Mouse (Mus musculus) monocyte, adult 5-6 weeks (primary cell): ENCODE data around the gene Lamb2. TPM values are rescaled to one million over a fixed set of nuclear protein-coding genes. Genes with fewer than 3 reads are reported as not detected.

Experiments
- ATAC-seq: fragments of 153-309, 156-312 bp; replicated peaks from 2 replicates; pipeline ENCODE4 v1.8.0; 2017; ENCODE audit warnings: mild to moderate bottlenecking; ENCODE audit not compliant: low TSS enrichment, insufficient number of reproducible peaks, severe bottlenecking, poor library complexity, low FRiP score
- total RNA-seq: library from RNA; stranded (forward); fragments of 200-1000, 200-491, 200-594 nt; gene quantifications from 3 replicates; pipeline ENCODE4 v1.2.3, GENCODE M21; 2017

Lamb2 gene
- total RNA-seq, 1 experiment from 2014 or later: not detected

GRCm38 (mm10) chr9:108489215-108489614, 9.7 kb downstream of the Lamb2 start:
- ATAC-seq: no peak

GRCm38 (mm10) chr9:108489702-108490558, 10.4 kb downstream of the Lamb2 start:
- no peak; the same call in 1 of the 2 replicates for ATAC-seq

DNA sequence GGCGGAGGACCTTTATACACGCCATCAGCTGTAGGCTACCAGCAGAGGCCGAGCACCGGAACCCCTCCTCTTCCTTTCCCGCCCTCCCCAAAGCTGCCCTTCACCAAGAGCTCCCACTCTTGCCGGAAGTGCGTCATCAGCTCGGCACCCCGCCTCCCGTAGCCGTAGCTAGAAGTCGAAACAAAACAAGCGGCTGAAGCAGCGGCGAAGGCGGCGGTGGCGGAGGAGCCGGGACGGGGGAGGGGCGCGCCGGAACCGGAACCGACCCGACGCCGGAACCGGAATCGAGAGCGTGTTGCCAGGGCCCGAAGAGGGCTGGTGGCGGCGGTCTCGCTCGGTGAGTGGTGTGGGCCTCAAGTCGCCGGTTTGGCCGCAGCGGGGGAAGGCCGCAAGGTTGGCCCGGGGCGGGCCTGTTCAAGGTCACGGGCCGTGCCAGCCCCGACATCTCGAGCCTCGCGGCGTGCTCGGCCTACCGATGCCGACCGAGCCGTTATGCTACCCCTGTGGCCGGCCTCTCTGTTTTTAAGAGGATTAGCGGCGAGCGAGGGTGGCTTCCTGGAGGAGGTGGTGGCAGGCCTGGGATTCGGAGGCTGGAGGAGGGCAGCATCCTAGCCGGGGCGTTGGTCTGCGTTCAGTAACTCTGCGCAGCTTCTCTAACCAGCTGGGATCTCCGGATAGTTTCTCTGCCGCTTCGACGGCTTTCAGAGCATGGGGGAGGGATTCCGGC, 11.2 kb downstream of the Lamb2 start, which contains the start of gene Usp19:
Usp19 (plus strand) TSS at position 44 of the 727 bp plus-strand sequence.
- peak; percentile 84 for ATAC-seq

GRCm38 (mm10) chr9:108491286-108491580, 11.7 kb downstream of the Lamb2 start:
- ATAC-seq: no peak

DNA sequence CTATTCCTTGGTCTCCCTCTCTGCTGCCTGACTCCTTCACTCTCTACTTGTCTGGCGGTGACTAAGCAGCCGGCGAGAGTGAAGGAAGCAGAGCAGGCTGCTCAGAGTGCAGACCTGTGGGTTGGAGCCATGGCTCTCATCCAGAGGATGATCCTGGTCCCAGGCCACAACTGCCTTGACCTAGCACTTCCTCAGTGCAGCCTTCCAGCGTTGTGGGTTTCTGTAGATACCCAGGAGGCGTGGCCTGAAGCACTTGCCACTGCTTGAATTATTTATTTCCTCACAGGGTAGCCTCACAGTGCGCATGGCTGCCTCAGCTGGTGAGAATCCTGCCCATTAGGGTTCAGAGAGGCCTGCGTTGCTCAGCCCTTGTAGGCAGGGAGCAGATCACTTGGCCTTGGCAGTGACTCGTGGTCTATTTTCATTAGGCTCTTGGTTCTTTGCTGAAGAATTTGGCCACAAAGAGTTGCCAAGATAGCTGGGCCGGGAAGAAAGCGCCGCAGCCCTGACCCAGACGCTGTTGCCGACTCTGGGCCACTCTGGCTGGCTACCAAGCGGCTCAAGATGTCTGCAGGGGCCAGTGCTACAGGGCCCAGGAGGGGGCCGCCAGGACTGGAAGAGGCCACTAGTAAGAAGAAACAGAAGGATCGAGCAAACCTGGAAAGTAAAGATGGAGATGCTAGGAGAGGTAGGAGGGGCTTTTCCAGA, 12.7 kb downstream of the Lamb2 start:
- ATAC-seq: no peak

GRCm38 (mm10) chr9:108493246-108493645, 13.7 kb downstream of the Lamb2 start:
- no peak for ATAC-seq

DNA sequence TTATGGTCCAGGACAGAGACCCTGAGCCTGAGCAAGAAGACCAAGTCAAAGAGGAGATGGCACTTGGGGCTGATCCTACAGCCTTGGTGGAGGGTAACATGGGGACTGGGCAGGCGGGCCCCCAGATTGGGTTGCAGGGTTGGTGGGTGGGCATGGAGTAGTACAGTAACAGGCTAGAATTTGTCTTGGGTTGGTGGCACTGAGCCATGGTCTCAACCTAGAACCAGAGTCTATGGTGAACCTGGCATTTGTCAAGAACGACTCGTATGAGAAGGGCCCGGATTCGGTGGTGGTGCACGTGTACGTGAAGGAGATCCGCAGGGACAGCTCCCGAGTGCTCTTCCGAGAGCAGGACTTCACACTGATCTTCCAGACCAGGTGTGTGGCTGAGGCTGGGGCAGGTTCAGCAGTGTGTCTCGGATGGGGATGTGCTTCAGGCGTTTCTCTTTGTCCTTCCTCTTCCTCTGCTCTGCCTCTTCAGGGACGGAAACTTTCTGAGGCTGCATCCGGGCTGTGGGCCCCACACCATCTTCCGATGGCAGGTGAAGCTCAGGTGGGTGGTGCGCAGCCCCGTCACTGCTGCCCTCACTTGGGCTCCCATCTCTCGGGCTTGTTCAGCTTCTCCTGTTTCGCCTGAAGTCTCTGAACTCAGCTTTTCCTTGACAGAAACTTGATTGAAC, 14.8 kb downstream of the Lamb2 start:
- no peak for ATAC-seq

- ATAC-seq: no peak
Observed at GRCm38 (mm10) chr9:108494905-108495304, 15.4 kb downstream of the Lamb2 start.

DNA sequence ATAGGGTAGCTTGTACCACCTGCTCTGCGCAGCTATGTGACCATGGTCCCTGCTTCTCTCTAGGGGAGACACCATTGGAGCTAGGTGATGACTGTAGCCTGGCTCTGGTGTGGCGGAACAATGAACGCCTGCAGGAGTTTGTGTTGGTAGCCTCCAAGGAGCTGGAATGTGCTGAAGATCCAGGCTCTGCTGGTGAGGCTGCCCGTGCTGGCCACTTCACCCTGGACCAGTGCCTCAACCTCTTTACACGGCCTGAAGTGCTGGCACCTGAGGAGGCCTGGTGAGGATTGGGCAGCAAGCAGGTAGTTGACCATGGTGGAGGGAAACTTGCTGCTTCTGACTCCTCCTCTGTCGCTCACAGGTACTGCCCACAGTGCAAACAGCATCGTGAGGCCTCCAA, 19.7 kb downstream of the Lamb2 start:
- no peak for ATAC-seq

- no peak for ATAC-seq
Observed at GRCm38 (mm10) chr9:108499943-108500342, 20.4 kb downstream of the Lamb2 start.

DNA sequence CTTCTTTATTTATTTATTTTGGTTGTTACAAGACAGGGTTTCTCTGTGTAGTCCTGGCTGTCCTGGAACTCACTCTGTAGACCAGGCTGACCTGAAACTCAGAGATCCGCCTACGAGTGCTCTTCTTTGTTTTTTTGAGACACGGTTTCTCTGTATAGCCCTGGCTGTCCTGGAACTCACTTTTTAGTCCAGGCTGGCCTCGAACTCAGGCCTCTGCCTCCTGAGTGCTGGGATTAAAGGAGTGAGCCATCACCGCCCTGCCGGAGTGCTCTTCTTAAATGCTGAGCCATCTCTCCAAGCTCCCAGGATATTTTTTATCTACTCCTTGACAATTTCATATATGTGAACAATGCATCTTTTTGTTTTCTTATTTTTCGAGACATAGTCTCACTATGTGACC, 27.4 kb downstream of the Lamb2 start:
- no peak for ATAC-seq

DNA sequence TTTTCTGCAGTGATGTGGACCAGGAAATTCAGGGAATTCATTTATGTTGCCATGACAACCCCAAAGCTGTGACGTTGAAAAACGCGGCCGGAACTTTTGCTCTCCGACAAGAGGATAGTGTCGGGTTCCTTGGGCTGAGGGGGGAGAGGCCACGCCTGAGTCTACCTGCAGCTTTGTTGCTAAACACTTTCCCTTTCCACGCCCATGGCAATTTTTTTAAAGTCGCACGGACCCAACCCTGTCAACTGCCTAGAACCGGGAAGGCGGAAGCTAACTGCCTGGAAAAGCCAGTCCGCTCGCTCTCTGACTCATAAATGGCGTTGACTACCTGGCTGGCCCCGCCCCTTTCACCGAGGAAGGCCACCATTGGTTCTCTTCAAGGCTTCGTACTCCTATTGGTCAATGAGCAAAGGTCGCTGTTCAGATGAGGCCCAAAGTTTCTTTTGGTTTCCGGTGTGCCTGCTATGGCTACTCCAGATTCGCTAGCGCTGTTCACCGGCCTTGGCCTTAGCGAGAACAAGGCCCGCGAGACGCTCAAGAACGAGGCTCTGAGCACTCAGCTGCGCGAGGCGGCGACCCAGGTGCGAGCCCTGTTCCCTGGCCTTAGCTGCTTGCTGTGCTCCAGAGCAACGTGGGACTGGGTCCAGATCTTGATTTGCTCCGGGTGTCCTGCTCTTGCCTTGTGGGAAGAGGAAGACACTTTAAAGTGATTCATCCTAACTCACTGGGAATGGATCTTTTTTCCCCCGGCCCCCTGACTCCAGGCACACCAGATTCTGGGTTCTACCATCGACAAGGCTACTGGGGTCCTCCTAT, 28.3 kb downstream of the Lamb2 start, which contains the start of gene Qars:
Qars (plus strand) TSS at position 88 of the 816 bp plus-strand sequence.
- ATAC-seq: peak; percentile 98

DNA sequence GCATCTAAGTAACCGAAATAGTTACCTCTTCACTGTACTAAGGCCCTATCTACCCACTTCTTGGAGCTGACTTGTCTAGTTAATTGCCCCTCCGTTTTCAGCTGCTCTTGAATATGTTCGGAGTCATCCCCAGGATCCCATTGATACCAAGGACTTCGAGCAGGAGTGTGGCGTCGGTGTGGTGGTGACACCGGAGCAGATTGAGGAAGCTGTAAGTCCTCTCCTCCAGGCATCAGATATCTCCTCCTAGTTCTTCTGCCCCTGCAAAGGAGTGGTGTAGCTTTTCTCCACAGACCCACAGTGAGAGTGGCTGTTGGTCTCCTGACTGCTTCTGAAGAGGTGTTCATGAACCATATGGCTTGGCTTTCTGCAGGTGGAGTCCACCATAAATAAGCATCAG, 29.2 kb downstream of the Lamb2 start:
- ATAC-seq: no peak

- ATAC-seq: peak; percentile 92
Observed at GRCm38 (mm10) chr9:108516380-108517251, 37.1 kb downstream of the Lamb2 start, which contains the start of gene Qrich1. Qrich1 (plus strand) TSS chr9:108516806.

- peak; percentile 19 for ATAC-seq
Observed at GRCm38 (mm10) chr9:108517253-108517930, 37.9 kb downstream of the Lamb2 start.

- ATAC-seq: peak; percentile 16; the same call in 1 of the 2 replicates
Observed at GRCm38 (mm10) chr9:108517931-108518332, 38.4 kb downstream of the Lamb2 start.
